Mouse (Mus musculus): ENCODE data around the gene Rusc1.

- TF ChIP-seq GATA1 (IDR thresholded peaks at IDR 0.05; ENCODE audit: borderline replicate concordance, low read length): no peak
- no peak for TF ChIP-seq FLI1 (IDR thresholded peaks at IDR 0.05; ENCODE audit: low read length)
These were observed 34.3 kb downstream of the Rusc1 start for GRCm38 (mm10) chr3:89058783-89059182.
